Mouse (Mus musculus): Measurements from ENCODE around the gene Pkdrej. TPM values are rescaled to one million over a fixed set of nuclear protein-coding genes. Genes with fewer than 3 reads are reported as not detected.

Gene Pkdrej
- not detected in 4 replicates for total RNA-seq (2023; ENCODE audit: inconsistent age)

DNA sequence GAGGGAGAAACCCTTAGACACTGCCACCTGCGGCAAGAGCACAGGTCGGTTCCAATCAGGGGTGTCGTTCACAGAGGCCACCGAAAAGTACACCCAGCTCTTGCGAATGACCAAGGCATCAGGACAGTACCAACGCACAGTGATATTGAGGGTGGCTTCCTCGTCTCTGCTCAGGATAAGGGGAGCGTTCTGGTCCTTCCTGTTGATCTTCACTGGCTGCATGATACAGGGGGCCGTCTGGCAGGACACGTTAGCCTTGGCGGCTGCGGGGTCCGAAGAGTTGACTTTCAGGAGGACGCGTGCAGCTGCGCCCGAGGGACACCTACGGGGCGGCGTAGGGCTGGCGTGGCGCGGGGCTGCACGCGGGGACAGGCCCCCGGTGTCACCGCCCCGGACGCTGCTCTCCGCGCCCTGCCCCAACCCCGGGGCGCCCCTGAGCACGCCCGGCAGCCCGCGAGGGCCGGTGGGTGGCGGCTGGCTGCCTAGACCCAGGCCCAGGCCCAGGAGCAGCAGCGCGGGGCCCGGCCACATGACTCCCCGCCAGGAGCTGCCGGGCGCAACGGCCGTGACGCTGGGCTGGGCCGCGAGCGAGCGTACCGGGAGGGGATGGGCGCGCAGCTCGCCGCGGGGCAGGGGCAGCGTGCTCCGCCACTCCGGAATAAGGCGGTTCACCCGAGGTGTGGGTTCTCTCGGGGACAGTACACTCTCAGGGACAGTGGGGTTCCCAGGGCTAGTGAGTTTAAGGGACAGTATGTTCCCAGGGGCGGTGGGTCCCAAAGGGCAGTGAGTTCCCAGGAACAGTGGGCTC lies at the start of gene Pkdrej:
Gene Pkdrej, minus strand, starts transcription at position 532 of the 808 bp plus-strand sequence.

DNA sequence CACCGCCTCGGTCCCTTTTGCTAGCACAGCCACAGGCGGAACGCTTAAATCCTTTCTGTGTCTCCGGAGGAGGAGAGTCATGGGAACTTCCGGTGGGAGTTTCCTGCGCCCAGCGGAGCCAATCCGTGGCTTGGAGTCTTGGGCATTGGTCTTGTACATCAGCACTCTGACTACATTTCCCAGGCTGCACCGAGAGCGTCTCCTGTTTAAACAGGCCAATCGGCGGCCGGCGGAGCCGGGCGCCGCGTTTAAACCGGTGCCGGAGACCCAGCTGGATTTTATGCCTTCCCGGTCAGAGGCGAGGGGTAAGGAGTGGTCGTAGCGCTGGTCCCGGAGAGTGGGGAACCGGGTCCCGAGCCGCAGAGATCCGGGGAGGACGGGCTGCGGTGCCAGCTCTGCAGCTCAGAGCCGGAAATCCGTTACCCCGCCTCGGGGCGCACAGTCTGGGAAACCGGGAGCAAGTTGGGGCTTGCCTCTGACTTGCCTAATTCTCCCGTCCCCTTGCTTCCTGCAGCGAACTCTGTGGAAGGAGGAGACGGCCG lies 38.0 kb upstream of the Pkdrej start, which contains the start of gene Gtse1:
Gene Gtse1, plus strand, starts transcription at position 256 of the 542 bp plus-strand sequence.

DNA sequence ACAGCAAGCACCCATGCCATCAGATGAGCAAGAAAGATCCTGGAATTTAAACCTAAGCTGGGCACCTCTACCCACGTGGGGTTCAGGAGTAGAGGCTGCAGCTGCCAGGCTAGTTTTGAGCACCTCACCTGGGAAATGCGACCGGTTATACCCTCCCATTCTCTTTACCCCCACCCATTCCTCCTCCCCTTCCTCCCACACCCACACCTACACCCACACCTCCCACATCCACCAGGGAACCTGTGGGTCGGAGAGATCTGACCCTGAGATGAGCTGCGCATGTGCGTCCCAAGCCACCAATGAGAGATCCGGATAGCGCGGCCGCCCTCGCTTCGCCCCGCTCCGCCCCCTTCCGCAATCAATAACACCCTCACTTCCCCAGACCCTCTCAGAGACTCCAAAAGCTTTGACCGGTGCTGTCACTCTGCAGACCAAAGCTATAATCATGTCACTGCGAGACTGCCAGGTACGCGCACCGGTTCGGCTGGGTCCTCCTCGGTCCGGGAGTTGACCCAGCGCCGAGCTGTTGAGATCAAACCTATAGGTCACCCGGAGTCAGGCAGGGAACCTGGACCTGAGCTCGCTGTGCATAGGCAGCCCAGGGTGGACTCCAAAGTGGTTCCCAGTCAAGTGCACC lies 10.5 kb upstream of the Pkdrej start, which contains the start of gene Ttc38:
Gene Ttc38, plus strand, starts transcription at position 353 of the 637 bp plus-strand sequence.

DNA sequence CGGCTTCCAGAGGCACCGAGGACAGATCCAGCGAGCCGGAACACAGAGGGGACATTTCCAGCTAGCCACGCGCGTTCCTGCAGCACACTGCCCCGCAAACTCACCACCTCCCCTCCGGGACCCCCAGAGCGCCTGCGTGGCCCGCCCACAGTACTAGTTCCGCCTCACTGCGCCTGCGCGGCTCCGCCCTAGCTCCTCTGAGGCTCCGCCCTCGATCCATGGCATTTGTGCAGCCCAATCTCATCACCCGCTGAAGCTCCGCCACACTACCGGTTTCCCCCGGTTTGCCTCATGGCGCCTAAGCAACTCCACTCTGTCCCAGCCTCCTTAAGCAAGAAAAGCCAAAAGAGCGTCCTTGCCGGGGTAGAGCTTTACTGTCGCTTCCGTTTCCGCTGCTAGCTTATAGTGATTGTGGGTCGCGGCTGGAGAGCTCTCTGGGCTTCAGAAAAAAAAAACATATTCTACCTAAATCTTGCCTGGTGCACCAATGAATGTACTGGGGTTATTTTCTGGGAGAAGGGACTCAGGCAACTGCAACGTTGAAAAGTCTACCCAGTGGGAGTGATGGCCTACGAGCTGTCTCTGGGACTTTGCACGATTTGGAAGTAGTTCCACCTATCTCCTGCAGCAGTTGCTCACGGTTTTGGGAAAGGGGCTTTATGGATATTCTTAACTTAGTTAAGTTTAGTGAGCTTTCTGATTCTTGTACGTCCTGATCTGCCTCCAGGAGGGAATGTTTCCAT lies 9.8 kb downstream of the Pkdrej start, which contains the start of gene Cdpf1:
Gene Cdpf1, minus strand, starts transcription at position 163 of the 743 bp plus-strand sequence.

Other genes with a start within 250 kb of the Pkdrej start
- gene Wnt7b, start 239.3 kb downstream of the Pkdrej start, total RNA-seq (2023; ENCODE audit: inconsistent age) = not detected in 4 replicates
- not detected in 4 replicates for gene Ppara, start 86.8 kb downstream of the Pkdrej start, total RNA-seq (2023; ENCODE audit: inconsistent age)
- gene Cdpf1, start 10.0 kb downstream of the Pkdrej start, total RNA-seq (2023; ENCODE audit: inconsistent age) = 13.5 to 20.9 TPM (median 15.0 TPM) in 4 replicates
- 13.2 to 16.1 TPM (median 14.3 TPM) in 4 replicates for gene Ttc38, start 10.6 kb upstream of the Pkdrej start, total RNA-seq (2023; ENCODE audit: inconsistent age)
- 2.6 to 3.5 TPM (median 3.1 TPM) in 4 replicates for gene Gtse1, start 38.0 kb upstream of the Pkdrej start, total RNA-seq (2023; ENCODE audit: inconsistent age)
- 28.3 to 34.9 TPM (median 31.5 TPM) in 4 replicates for gene Trmu, start 57.6 kb upstream of the Pkdrej start, total RNA-seq (2023; ENCODE audit: inconsistent age)
- 0.42 to 1.8 TPM (median 0.51 TPM) in 4 replicates for gene Celsr1, start 212.0 kb upstream of the Pkdrej start, total RNA-seq (2023; ENCODE audit: inconsistent age)
- gene Gramd4, start 236.0 kb upstream of the Pkdrej start, total RNA-seq (2023; ENCODE audit: inconsistent age) = 45.9 to 62.6 TPM (median 56.1 TPM) in 4 replicates

Data from B cell, adult (primary cell).